Mouse (Mus musculus) liver, postnatal 0 days (tissue): ENCODE measurements around the gene Mpp1. TPM values are rescaled to one million over a fixed set of nuclear protein-coding genes. Genes with fewer than 3 reads are reported as not detected.
"Not testable (repeated sequence)": the region's sequence is repeated elsewhere in the genome, so short reads cannot be mapped to it uniquely, and the experiment has no call there.

Experiments used
- ATAC-seq: fragments of 200-750 bp; cut with Nextera tagmentation; 2 replicates; pipeline ENCODE4 v1.8.0; 2017; ENCODE audit warnings: mild to moderate bottlenecking, moderate library complexity
- DNase-seq: peaks from one replicate; pipeline ENCODE4 v3.0.0-alpha.2; 2016
- H3K27ac ChIP-seq: fragments of 300-500 bp; sonication (generic); 2 replicates; pipeline ENCODE4 v1.5.1; 2014; ENCODE audit warnings: antibody characterized with exemption, moderate library complexity, mild to moderate bottlenecking, low read depth
- H3K27me3 ChIP-seq: fragments of 300-500 bp; sonication (generic); 2 replicates; pipeline ENCODE4 v1.6.1; 2014; ENCODE audit warnings: low read length, control low read depth, mixed read lengths; ENCODE audit not compliant: insufficient read depth
- H3K36me3 ChIP-seq: fragments of 300-500 bp; sonication (generic); replicated peaks from 2 replicates; pipeline ENCODE4 v1.6.1; 2014; ENCODE audit warnings: mild to moderate bottlenecking, control low read depth, low read length, moderate library complexity, mixed read lengths; ENCODE audit not compliant: insufficient read depth
- H3K4me1 ChIP-seq: fragments of 300-500 bp; sonication (generic); 2 replicates; pipeline ENCODE4 v1.6.1; 2014; ENCODE audit warnings: antibody characterized with exemption, mild to moderate bottlenecking, control low read depth; ENCODE audit not compliant: insufficient read depth
- H3K4me2 ChIP-seq: fragments of 300-500 bp; sonication (generic); 2 replicates; pipeline ENCODE4 v1.6.1; 2014; ENCODE audit warnings: low read depth, mild to moderate bottlenecking, low read length, moderate library complexity, mixed read lengths
- H3K4me3 ChIP-seq: fragments of 300-500 bp; sonication (generic); 2 replicates; pipeline ENCODE4 v1.5.1; 2014; ENCODE audit warnings: low read depth, low read length
- H3K9ac ChIP-seq: fragments of 300-500 bp; sonication (generic); replicated peaks from 2 replicates; pipeline ENCODE4 v1.6.1; 2014; ENCODE audit warnings: mild to moderate bottlenecking, moderate library complexity
- H3K9me3 ChIP-seq: fragments of 300-500 bp; sonication (generic); 2 replicates; pipeline ENCODE4 v1.6.1; 2016; ENCODE audit warnings: mild to moderate bottlenecking, control low read depth, low read length, mixed read lengths
- CTCF ChIP-seq: sonication (generic); IDR thresholded peaks from 2 replicates; pipeline ENCODE4 v1.5.1; 2016; ENCODE audit warnings: antibody characterized with exemption, low read depth
- EP300 ChIP-seq: IDR thresholded peaks from 2 replicates; pipeline ENCODE4 v1.6.1; 2016; ENCODE audit warnings: antibody characterized with exemption, low read depth, mild to moderate bottlenecking
- WGBS: fragments of 180-500 bp; shearing (Covaris S2); extraction: QIAGEN DNeasy Blood & Tissue Kit; methylation state at CpG from one replicate; pipeline ENCODE4 v1.1.7; 2014; ENCODE audit not compliant: insufficient replicate concordance; 5-methylcytosine and 5-hydroxymethylcytosine counted together
- polyA plus RNA-seq: library from polyadenylated mRNA; unstranded; fragments of >200 nt; fragmentation: Nextera tagmentation; extraction: Ambion mirVana; gene quantifications from 2 replicates; pipeline ENCODE4 v1.2.1, GENCODE M21; 2015

Gene Mpp1
- 74.1 and 76.4 TPM in 2 replicates for polyA plus RNA-seq

- Histone ChIP-seq H3K4me1 (0 out of 2 replicates have a peak, but pooled peaks cover 3% of the 10 kb centered on the region), H3K27me3 (no peaks in the 10 kb centered on the region), H3K4me2 (peak within 1 kb of the TSS; percentile 69), H3K4me3 (peak within 1 kb of the TSS; percentile 72), H3K9ac (peak within 1 kb of the TSS; percentile 79), H3K9me3 (no peaks in the 10 kb centered on the region), H3K36me3 (peaks cover 4% of the 10 kb centered on the region), H3K27ac (peak within 1 kb of the TSS; percentile 92)
- peak; percentile 94 for ATAC-seq
- 11% methylated on average over 35 of the region's 36 CpGs for WGBS
- TF ChIP-seq CTCF, result no peak
- no peak for TF ChIP-seq EP300
- peak; percentile 89 for DNase-seq
Observed at GRCm38 (mm10) chrX:75130467-75131160, at the start of gene Mpp1. Gene Mpp1 (minus strand): TSS chrX:75131016.

GRCm38 (mm10) chrX:75163670-75164069 lies 32.9 kb upstream of the Mpp1 start, which contains the start of gene Smim9:
Gene Smim9 (minus strand): TSS chrX:75163770.
- WGBS, result 29% methylated on average over 1 of the region's 1 CpGs
- DNase-seq (no peak), ATAC-seq (no peak)
- H3K27me3 ChIP-seq, result no peaks in the 10 kb centered on the region
- no peak within 1 kb of the TSS for H3K4me3 ChIP-seq
- H3K4me1 ChIP-seq, result no peaks in the 10 kb centered on the region
- H3K36me3 ChIP-seq, result no peaks in the 10 kb centered on the region
- no peak within 1 kb of the TSS for H3K9ac ChIP-seq
- no peak for TF ChIP-seq CTCF
- TF ChIP-seq EP300, result no peak
- H3K4me2 ChIP-seq, result no peak within 1 kb of the TSS
- H3K27ac ChIP-seq, result no peak within 1 kb of the TSS
- no peaks in the 10 kb centered on the region for H3K9me3 ChIP-seq

GRCm38 (mm10) chrX:75155576-75156243 lies 24.9 kb upstream of the Mpp1 start:
- H3K4me3 ChIP-seq, result peak overlapping the region; percentile 35
- H3K9ac ChIP-seq, result peak overlapping the region; percentile 38; the same call in 1 of the 2 replicates
- no peaks in the 10 kb centered on the region for H3K4me1 ChIP-seq
- peak overlapping the region; percentile 70 for H3K4me2 ChIP-seq
- no peak overlapping the region for H3K27ac ChIP-seq
- no peaks in the 10 kb centered on the region for H3K27me3 ChIP-seq
- no peaks in the 10 kb centered on the region for H3K9me3 ChIP-seq
- ATAC-seq, result peak; percentile 94
- WGBS, result 16% methylated on average over 23 of the region's 49 CpGs
- peak; percentile 67 for DNase-seq
- TF ChIP-seq EP300 (no peak), CTCF (0 out of 2 replicates have a peak, but pooled peaks have one; percentile 5)
- no peaks in the 10 kb centered on the region for H3K36me3 ChIP-seq

- Histone ChIP-seq H3K9ac (no peak overlapping the region), H3K27me3 (no peaks in the 10 kb centered on the region), H3K4me1 (no peaks in the 10 kb centered on the region), H3K4me3 (no peak overlapping the region), H3K36me3 (no peaks in the 10 kb centered on the region), H3K4me2 (no peak overlapping the region), H3K27ac (no peak overlapping the region), H3K9me3 (no peaks in the 10 kb centered on the region)
- TF ChIP-seq CTCF, result no peak
- no peak for TF ChIP-seq EP300
- ATAC-seq (no peak), DNase-seq (no peak)
- WGBS, result 42% methylated on average over 1 of the region's 1 CpGs
Observed at GRCm38 (mm10) chrX:75152249-75152648, 21.4 kb upstream of the Mpp1 start.

- ATAC-seq, result no peak
Observed at GRCm38 (mm10) chrX:75150304-75150703, 19.5 kb upstream of the Mpp1 start.

GRCm38 (mm10) chrX:75148414-75148813 lies 17.6 kb upstream of the Mpp1 start:
- Histone ChIP-seq H3K36me3 (no peaks in the 10 kb centered on the region), H3K27me3 (no peaks in the 10 kb centered on the region), H3K4me1 (no peaks in the 10 kb centered on the region), H3K4me2 (no peak overlapping the region), H3K9me3 (no peaks in the 10 kb centered on the region), H3K27ac (no peak overlapping the region), H3K9ac (no peak overlapping the region), H3K4me3 (no peak overlapping the region)
- ATAC-seq (no peak), DNase-seq (no peak)
- WGBS, result 78% methylated on average over 4 of the region's 4 CpGs
- TF ChIP-seq CTCF (no peak), EP300 (no peak)

More at GRCm38 (mm10) chrX:75150304-75150703, 19.5 kb upstream of the Mpp1 start:
- Histone ChIP-seq H3K27me3 (no peaks in the 10 kb centered on the region), H3K9ac (no peak overlapping the region), H3K4me1 (no peaks in the 10 kb centered on the region), H3K9me3 (no peaks in the 10 kb centered on the region), H3K4me3 (no peak overlapping the region), H3K27ac (no peak overlapping the region), H3K4me2 (no peak overlapping the region), H3K36me3 (no peaks in the 10 kb centered on the region)
- TF ChIP-seq EP300, result no peak
- no peak for DNase-seq
- WGBS, result 72% methylated on average over 2 of the region's 2 CpGs

- not testable (repeated sequence) for H3K4me1 ChIP-seq, H3K36me3 ChIP-seq, H3K9ac ChIP-seq, H3K27me3 ChIP-seq, H3K27ac ChIP-seq, H3K9me3 ChIP-seq
- WGBS, result 24% methylated on average over 21 of the region's 42 CpGs
- Histone ChIP-seq H3K4me2 (peak overlapping the region; percentile 64), H3K4me3 (peak overlapping the region; percentile 29; the same call in 1 of the 2 replicates)
- ATAC-seq, result peak; percentile 49
- DNase-seq, result peak; percentile 36
Observed at GRCm38 (mm10) chrX:75143124-75143555, 12.3 kb upstream of the Mpp1 start.
